Mouse (Mus musculus) forebrain, embryonic 15.5 days (tissue): ENCODE data around the gene Flrt1. TPM values are rescaled to one million over a fixed set of nuclear protein-coding genes. Genes with fewer than 3 reads are reported as not detected.
"Not testable (repeated sequence)": the region's sequence is repeated elsewhere in the genome, so short reads cannot be mapped to it uniquely, and the experiment has no call there.

Experiments used
- ATAC-seq: fragments of 200-750 bp; cut with Nextera tagmentation; replicated peaks from 2 replicates; pipeline ENCODE4 v1.8.0; 2017; ENCODE audit warnings: mild to moderate bottlenecking, moderate TSS enrichment, moderate library complexity
- H3K27ac ChIP-seq: fragments of 300-500 bp; sonication (generic); replicated peaks from 2 replicates; pipeline ENCODE4 v1.5.1; 2015; ENCODE audit warnings: mild to moderate bottlenecking, inconsistent platforms
- H3K27me3 ChIP-seq: fragments of 300-500 bp; sonication (generic); 2 replicates; pipeline ENCODE4 v1.6.1; 2015; ENCODE audit warnings: inconsistent platforms
- H3K36me3 ChIP-seq: fragments of 300-500 bp; sonication (generic); 2 replicates; pipeline ENCODE4 v1.6.1; 2015; ENCODE audit warnings: mild to moderate bottlenecking, inconsistent platforms
- H3K4me1 ChIP-seq: fragments of 300-500 bp; sonication (generic); 2 replicates; pipeline ENCODE4 v1.6.1; 2015; ENCODE audit warnings: inconsistent platforms
- H3K4me2 ChIP-seq: fragments of 300-500 bp; sonication (generic); replicated peaks from 2 replicates; pipeline ENCODE4 v1.6.1; 2015; ENCODE audit warnings: mild to moderate bottlenecking, inconsistent platforms
- H3K4me3 ChIP-seq: fragments of 300-500 bp; sonication (generic); 2 replicates; pipeline ENCODE4 v1.5.1; 2015; ENCODE audit warnings: mild to moderate bottlenecking, inconsistent platforms
- H3K9ac ChIP-seq: fragments of 300-500 bp; sonication (generic); replicated peaks from 2 replicates; pipeline ENCODE4 v1.6.1; 2015; ENCODE audit warnings: mild to moderate bottlenecking, inconsistent platforms
- H3K9me3 ChIP-seq: fragments of 300-500 bp; sonication (generic); 2 replicates; pipeline ENCODE4 v1.6.1; 2016; ENCODE audit warnings: inconsistent platforms
- WGBS: fragments of 180-500 bp; shearing (Covaris S2); methylation state at CpG from one replicate; pipeline ENCODE4 v1.1.7; 2015; ENCODE audit warnings: mixed read lengths; 5-methylcytosine and 5-hydroxymethylcytosine counted together
- polyA plus RNA-seq: library from polyadenylated mRNA; unstranded; fragments of >200 nt; fragmentation: Nextera tagmentation; extraction: Ambion mirVana; gene quantifications from 2 replicates; pipeline ENCODE4 v1.2.1, GENCODE M21; 2015

Flrt1 gene
- polyA plus RNA-seq, 1 experiment from 2014 or later: 14.9 TPM

- not testable (repeated sequence) for H3K36me3 ChIP-seq, H3K9me3 ChIP-seq, H3K27ac ChIP-seq, ATAC-seq, H3K4me3 ChIP-seq, H3K27me3 ChIP-seq, H3K4me2 ChIP-seq, H3K9ac ChIP-seq
- peaks cover 37% of the 10 kb centered on the region for H3K4me1 ChIP-seq
- WGBS: 83% methylated on average over 11 of the region's 11 CpGs
Observed at GRCm38 (mm10) chr19:7075336-7075735, 30.2 kb downstream of the Flrt1 start.

GRCm38 (mm10) chr19:7073997-7074781 is 31.3 kb downstream of the Flrt1 start:
- Histone ChIP-seq H3K4me2 (no peak overlapping the region), H3K36me3 (no peaks in the 10 kb centered on the region), H3K4me1 (peaks cover 44% of the 10 kb centered on the region), H3K9me3 (no peaks in the 10 kb centered on the region), H3K4me3 (no peak overlapping the region), H3K9ac (no peak overlapping the region), H3K27ac (peak overlapping the region; percentile 44; the same call in 1 of the 2 replicates), H3K27me3 (no peaks in the 10 kb centered on the region)
- 31% methylated on average over 12 of the region's 12 CpGs for WGBS
- ATAC-seq: no peak

- ATAC-seq: no peak
- H3K9ac ChIP-seq: no peak overlapping the region
- no peaks in the 10 kb centered on the region for H3K27me3 ChIP-seq
- 55% methylated on average over 6 of the region's 6 CpGs for WGBS
- no peaks in the 10 kb centered on the region for H3K36me3 ChIP-seq
- H3K27ac ChIP-seq: 0 out of 2 replicates have a peak overlapping the region, but pooled peaks have one; percentile 6
- no peak overlapping the region for H3K4me3 ChIP-seq
- peaks cover 63% of the 10 kb centered on the region for H3K4me1 ChIP-seq
- no peaks in the 10 kb centered on the region for H3K9me3 ChIP-seq
- no peak overlapping the region for H3K4me2 ChIP-seq
Observed at GRCm38 (mm10) chr19:7072221-7072620, 33.3 kb downstream of the Flrt1 start.

- peak overlapping the region; percentile 43; the same call in 1 of the 2 replicates for H3K9ac ChIP-seq
- no peak for ATAC-seq
- H3K27ac ChIP-seq: no peak overlapping the region
- H3K4me2 ChIP-seq: 0 out of 2 replicates have a peak overlapping the region, but pooled peaks have one; percentile 34
- H3K27me3 ChIP-seq: no peaks in the 10 kb centered on the region
- no peaks in the 10 kb centered on the region for H3K9me3 ChIP-seq
- no peak overlapping the region for H3K4me3 ChIP-seq
- H3K4me1 ChIP-seq: peaks cover 78% of the 10 kb centered on the region
- 20% methylated on average over 4 of the region's 4 CpGs for WGBS
- H3K36me3 ChIP-seq: no peaks in the 10 kb centered on the region
Observed at GRCm38 (mm10) chr19:7070775-7071174, 34.8 kb downstream of the Flrt1 start.

GRCm38 (mm10) chr19:7069781-7070763 is 35.5 kb downstream of the Flrt1 start:
- no peaks in the 10 kb centered on the region for H3K36me3 ChIP-seq
- peak overlapping the region; percentile 43 for H3K9ac ChIP-seq
- H3K4me3 ChIP-seq: no peak overlapping the region
- peaks cover 79% of the 10 kb centered on the region for H3K4me1 ChIP-seq
- H3K27ac ChIP-seq: peak overlapping the region; percentile 36; the same call in 1 of the 2 replicates
- H3K9me3 ChIP-seq: no peaks in the 10 kb centered on the region
- no peaks in the 10 kb centered on the region for H3K27me3 ChIP-seq
- peak overlapping the region; percentile 34 for H3K4me2 ChIP-seq
- ATAC-seq: no peak
- WGBS: 4% methylated on average over 33 of the region's 35 CpGs

- no peaks in the 10 kb centered on the region for H3K9me3 ChIP-seq
- H3K27me3 ChIP-seq: no peaks in the 10 kb centered on the region
- no peaks in the 10 kb centered on the region for H3K36me3 ChIP-seq
- H3K4me2 ChIP-seq: peak overlapping the region; percentile 27; the same call in 1 of the 2 replicates
- peak overlapping the region; percentile 19; the same call in 1 of the 2 replicates for H3K9ac ChIP-seq
- ATAC-seq: no peak
- no peak overlapping the region for H3K4me3 ChIP-seq
- 29% methylated on average over 11 of the region's 11 CpGs for WGBS
- peak overlapping the region; percentile 74 for H3K27ac ChIP-seq
- peaks cover 72% of the 10 kb centered on the region for H3K4me1 ChIP-seq
Observed at GRCm38 (mm10) chr19:7068661-7069531, 36.6 kb downstream of the Flrt1 start.

GRCm38 (mm10) chr19:7068136-7068535 is 37.4 kb downstream of the Flrt1 start:
- Histone ChIP-seq H3K36me3 (no peaks in the 10 kb centered on the region), H3K9me3 (no peaks in the 10 kb centered on the region), H3K27me3 (no peaks in the 10 kb centered on the region), H3K4me3 (no peak overlapping the region), H3K27ac (peak overlapping the region; percentile 74), H3K4me1 (peaks cover 64% of the 10 kb centered on the region), H3K9ac (peak overlapping the region; percentile 13; the same call in 1 of the 2 replicates), H3K4me2 (peak overlapping the region; percentile 27)
- under 1% methylated on average over 14 of the region's 14 CpGs for WGBS
- ATAC-seq: peak; percentile 44

- Histone ChIP-seq H3K4me2 (no peak overlapping the region), H3K4me3 (no peak overlapping the region), H3K9ac (peak overlapping the region; percentile 13; the same call in 1 of the 2 replicates), H3K4me1 (peaks cover 58% of the 10 kb centered on the region), H3K27me3 (no peaks in the 10 kb centered on the region), H3K27ac (no peak overlapping the region; the same call in none of the 2 replicates), H3K36me3 (no peaks in the 10 kb centered on the region), H3K9me3 (no peaks in the 10 kb centered on the region)
- ATAC-seq: no peak
- WGBS: 50% methylated on average over 20 of the region's 20 CpGs
Observed at GRCm38 (mm10) chr19:7067344-7068050, 38.0 kb downstream of the Flrt1 start.

- no peaks in the 10 kb centered on the region for H3K9me3 ChIP-seq
- H3K36me3 ChIP-seq: no peaks in the 10 kb centered on the region
- H3K4me3 ChIP-seq: no peak overlapping the region
- H3K27ac ChIP-seq: peak overlapping the region; percentile 72
- no peak overlapping the region for H3K4me2 ChIP-seq
- H3K9ac ChIP-seq: no peak overlapping the region
- 45% methylated on average over 8 of the region's 8 CpGs for WGBS
- peaks cover 53% of the 10 kb centered on the region for H3K4me1 ChIP-seq
- no peaks in the 10 kb centered on the region for H3K27me3 ChIP-seq
- ATAC-seq: no peak
Observed at GRCm38 (mm10) chr19:7066828-7067342, 38.6 kb downstream of the Flrt1 start.

- H3K36me3 ChIP-seq: no peaks in the 10 kb centered on the region
- H3K4me1 ChIP-seq: peaks cover 53% of the 10 kb centered on the region
- H3K9ac ChIP-seq: 0 out of 2 replicates have a peak overlapping the region, but pooled peaks have one; percentile 30
- H3K4me3 ChIP-seq: no peak overlapping the region
- ATAC-seq: no peak
- H3K4me2 ChIP-seq: 0 out of 2 replicates have a peak overlapping the region, but pooled peaks have one; percentile 0
- H3K9me3 ChIP-seq: no peaks in the 10 kb centered on the region
- no peaks in the 10 kb centered on the region for H3K27me3 ChIP-seq
- peak overlapping the region; percentile 72 for H3K27ac ChIP-seq
- WGBS: 18% methylated on average over 15 of the region's 15 CpGs
Observed at GRCm38 (mm10) chr19:7066034-7066827, 39.3 kb downstream of the Flrt1 start.
